Mouse (Mus musculus) forelimb bud, embryonic 11.5 days (tissue): ENCODE measurements around the gene Cfap46.
A peak's percentile ranks its signal among the peaks of the same experiment; 100 is the strongest.

Source experiments
- DNase-seq: peaks from one replicate; pipeline ENCODE4 v3.0.0-alpha.2; 2012; ENCODE audit warnings: low read depth, low spot score

Cfap46 gene

GRCm38 (mm10) chr7:139683706-139684552 lies at the start of gene Cfap46:
Cfap46 (minus strand) TSS chr7:139683817.
- peak; percentile 83 for DNase-seq

GRCm38 (mm10) chr7:139731276-139731696 lies 47.7 kb upstream of the Cfap46 start:
- no peak for DNase-seq

- no peak for DNase-seq
Observed at GRCm38 (mm10) chr7:139727072-139727471, 43.5 kb upstream of the Cfap46 start.

GRCm38 (mm10) chr7:139725641-139726040 lies 42.0 kb upstream of the Cfap46 start:
- no peak for DNase-seq

GRCm38 (mm10) chr7:139723986-139724385 lies 40.4 kb upstream of the Cfap46 start:
- DNase-seq = no peak

GRCm38 (mm10) chr7:139721196-139721595 lies 37.6 kb upstream of the Cfap46 start:
- no peak for DNase-seq

- DNase-seq = no peak
Observed at GRCm38 (mm10) chr7:139717781-139718180, 34.2 kb upstream of the Cfap46 start.

- DNase-seq = no peak
Observed at GRCm38 (mm10) chr7:139711821-139712220, 28.2 kb upstream of the Cfap46 start.

- no peak for DNase-seq
Observed at GRCm38 (mm10) chr7:139706411-139707120, 22.9 kb upstream of the Cfap46 start.

- no peak for DNase-seq
Observed at GRCm38 (mm10) chr7:139705781-139706180, 22.2 kb upstream of the Cfap46 start.

- no peak for DNase-seq
Observed at GRCm38 (mm10) chr7:139705081-139705480, 21.5 kb upstream of the Cfap46 start.

GRCm38 (mm10) chr7:139703826-139704199 lies 20.2 kb upstream of the Cfap46 start:
- no peak for DNase-seq

GRCm38 (mm10) chr7:139703146-139703825 lies 19.7 kb upstream of the Cfap46 start:
- DNase-seq = peak; percentile 73

GRCm38 (mm10) chr7:139701651-139702301 lies 18.2 kb upstream of the Cfap46 start:
- no peak for DNase-seq

- DNase-seq = no peak
Observed at GRCm38 (mm10) chr7:139692641-139693294, 9.2 kb upstream of the Cfap46 start.

- DNase-seq = no peak
Observed at GRCm38 (mm10) chr7:139692211-139692610, 8.6 kb upstream of the Cfap46 start.

GRCm38 (mm10) chr7:139685336-139685735 lies 1.7 kb upstream of the Cfap46 start:
- no peak for DNase-seq

GRCm38 (mm10) chr7:139684553-139684929 lies 924 bp upstream of the Cfap46 start:
- DNase-seq = peak; percentile 94

GRCm38 (mm10) chr7:139681921-139682598 lies 1.6 kb downstream of the Cfap46 start:
- no peak for DNase-seq

GRCm38 (mm10) chr7:139676433-139676832 lies 7.2 kb downstream of the Cfap46 start:
- DNase-seq = no peak

- no peak for DNase-seq
Observed at GRCm38 (mm10) chr7:139666871-139667270, 16.7 kb downstream of the Cfap46 start.
